Mouse (Mus musculus) E14TG2a.4 (cell line): Measurements from ENCODE around the gene Foxl2.

ENCODE experiments used
- CTCF ChIP-seq: conservative IDR thresholded peaks from 2 replicates; pipeline ENCODE4 v1.5.1; 2014; ENCODE audit warnings: low read length
- NANOG ChIP-seq: IDR thresholded peaks from 2 replicates; pipeline ENCODE4 v1.6.1; 2014; ENCODE audit warnings: borderline replicate concordance, low read length, mixed read lengths
- POU5F1 ChIP-seq: IDR thresholded peaks from 2 replicates; pipeline ENCODE4 v1.6.1; 2014; ENCODE audit warnings: low read length, borderline replicate concordance

DNA sequence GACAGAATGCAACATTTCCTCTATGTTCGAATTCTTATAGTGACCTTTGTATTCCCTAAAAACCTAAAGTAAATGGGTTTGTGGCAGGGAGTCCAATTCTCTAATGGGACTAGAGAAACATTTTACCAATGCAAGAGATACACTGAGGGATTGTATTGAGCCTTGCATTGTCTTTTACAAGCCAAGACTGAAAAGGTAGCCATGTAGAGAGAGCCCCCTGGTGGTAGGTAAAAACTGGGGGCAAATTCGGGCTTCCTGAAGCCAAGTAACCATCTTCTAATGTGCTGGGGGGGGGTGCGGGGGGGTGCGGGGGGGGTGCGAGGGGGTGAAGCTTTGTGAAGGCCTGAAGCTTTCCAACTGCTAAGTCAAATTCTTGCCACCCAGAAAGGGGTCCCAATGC is 5.3 kb downstream of the Foxl2 start:
- TF ChIP-seq CTCF: peak; percentile 12; the same call in 1 of the 2 replicates
- no peak for TF ChIP-seq NANOG
- TF ChIP-seq POU5F1: no peak
